Mouse (Mus musculus): ENCODE data around the gene Olfr680-ps1. TPM values are rescaled to one million over a fixed set of nuclear protein-coding genes. Genes with fewer than 3 reads are reported as not detected.
"Not testable (repeated sequence)": the region's sequence is repeated elsewhere in the genome, so short reads cannot be mapped to it uniquely, and the experiment has no call there.

Olfr680-ps1 gene
- not detected in 2 replicates for polyA plus RNA-seq (2012; ENCODE audit: insufficient read depth, insufficient read length, low replicate concordance, missing spikeins)

- not testable (repeated sequence) for H3K4me3 ChIP-seq (ENCODE audit: insufficient read depth, low read depth, low read length); H3K4me1 ChIP-seq (ENCODE audit: control insufficient read depth, insufficient read depth, low read length); H3K27ac ChIP-seq (ENCODE audit: insufficient read depth, low read depth, low read length)
Observed at GRCm38 (mm10) chr7:105092717-105093116, at the start of gene Olfr680-ps1. Gene Olfr680-ps1, minus strand, starts transcription at chr7:105092817.

GRCm38 (mm10) chr7:105141275-105141674 lies 48.7 kb upstream of the Olfr680-ps1 start:
- Histone ChIP-seq H3K27ac (ENCODE audit: insufficient read depth, low read depth, low read length) (no peak overlapping the region), H3K4me1 (ENCODE audit: control insufficient read depth, insufficient read depth, low read length) (no peaks in the 10 kb centered on the region), H3K4me3 (ENCODE audit: insufficient read depth, low read depth, low read length) (no peak overlapping the region)
- no peak for TF ChIP-seq POLR2A (IDR thresholded peaks at IDR 0.05; ENCODE audit: insufficient read depth, low read depth, low read length)
- TF ChIP-seq CTCF (IDR thresholded peaks at IDR 0.05; ENCODE audit: insufficient read depth, low read depth, low read length), result no peak
- 83% methylated on average over 2 of the region's 2 CpGs for WGBS

- Histone ChIP-seq H3K4me3 (ENCODE audit: insufficient read depth, low read depth, low read length) (no peak within 1 kb of the TSS), H3K27ac (ENCODE audit: insufficient read depth, low read depth, low read length) (no peak within 1 kb of the TSS), H3K4me1 (ENCODE audit: control insufficient read depth, insufficient read depth, low read length) (no peaks in the 10 kb centered on the region)
- no peak for TF ChIP-seq CTCF (IDR thresholded peaks at IDR 0.05; ENCODE audit: insufficient read depth, low read depth, low read length)
- TF ChIP-seq POLR2A (IDR thresholded peaks at IDR 0.05; ENCODE audit: insufficient read depth, low read depth, low read length), result no peak
Observed at GRCm38 (mm10) chr7:105116536-105116935, 23.9 kb upstream of the Olfr680-ps1 start, which contains the start of gene Olfr681. Gene Olfr681, plus strand, starts transcription at chr7:105116836.

- H3K4me3 ChIP-seq (ENCODE audit: insufficient read depth, low read depth, low read length), result no peak within 1 kb of the TSS
- no peak for TF ChIP-seq CTCF (IDR thresholded peaks at IDR 0.05; ENCODE audit: insufficient read depth, low read depth, low read length)
- TF ChIP-seq POLR2A (IDR thresholded peaks at IDR 0.05; ENCODE audit: insufficient read depth, low read depth, low read length), result no peak
- no peak within 1 kb of the TSS for H3K27ac ChIP-seq (ENCODE audit: insufficient read depth, low read depth, low read length)
- no peaks in the 10 kb centered on the region for H3K4me1 ChIP-seq (ENCODE audit: control insufficient read depth, insufficient read depth, low read length)
- 56% methylated on average over 1 of the region's 1 CpGs for WGBS
Observed at GRCm38 (mm10) chr7:105080905-105081304, 11.7 kb downstream of the Olfr680-ps1 start, which contains the start of gene Olfr679. Gene Olfr679, plus strand, starts transcription at chr7:105081205.

GRCm38 (mm10) chr7:105064175-105064574 lies 28.4 kb downstream of the Olfr680-ps1 start, which contains the start of gene Olfr678:
Gene Olfr678, plus strand, starts transcription at chr7:105064475.
- Histone ChIP-seq H3K27ac (ENCODE audit: insufficient read depth, low read depth, low read length) (no peak within 1 kb of the TSS), H3K4me1 (ENCODE audit: control insufficient read depth, insufficient read depth, low read length) (no peaks in the 10 kb centered on the region), H3K4me3 (ENCODE audit: insufficient read depth, low read depth, low read length) (no peak within 1 kb of the TSS)
- WGBS, result 88% methylated on average over 1 of the region's 1 CpGs
- no peak for TF ChIP-seq POLR2A (IDR thresholded peaks at IDR 0.05; ENCODE audit: insufficient read depth, low read depth, low read length)

GRCm38 (mm10) chr7:105058951-105059350 lies 33.7 kb downstream of the Olfr680-ps1 start:
- Histone ChIP-seq H3K4me1 (ENCODE audit: control insufficient read depth, insufficient read depth, low read length) (no peaks in the 10 kb centered on the region), H3K4me3 (ENCODE audit: insufficient read depth, low read depth, low read length) (no peak overlapping the region), H3K27ac (ENCODE audit: insufficient read depth, low read depth, low read length) (no peak overlapping the region)
- TF ChIP-seq POLR2A (IDR thresholded peaks at IDR 0.05; ENCODE audit: insufficient read depth, low read depth, low read length), result no peak
- TF ChIP-seq CTCF (IDR thresholded peaks at IDR 0.05; ENCODE audit: insufficient read depth, low read depth, low read length), result no peak

Other genes starting within 250 kb of the Olfr680-ps1 start
- not detected in 2 replicates for gene Usp17la, start 235.8 kb downstream of the Olfr680-ps1 start, polyA plus RNA-seq (2012; ENCODE audit: insufficient read depth, insufficient read length, low replicate concordance, missing spikeins)
- not detected in 2 replicates for gene Olfr665, start 214.8 kb downstream of the Olfr680-ps1 start, polyA plus RNA-seq (2012; ENCODE audit: insufficient read depth, insufficient read length, low replicate concordance, missing spikeins)
- not detected in 2 replicates for gene Olfr666, start 196.9 kb downstream of the Olfr680-ps1 start, polyA plus RNA-seq (2012; ENCODE audit: insufficient read depth, insufficient read length, low replicate concordance, missing spikeins)
- gene Olfr667, start 171.3 kb downstream of the Olfr680-ps1 start, polyA plus RNA-seq (2012; ENCODE audit: insufficient read depth, insufficient read length, low replicate concordance, missing spikeins), result not detected in 2 replicates
- not detected in 2 replicates for gene Olfr668, start 164.8 kb downstream of the Olfr680-ps1 start, polyA plus RNA-seq (2012; ENCODE audit: insufficient read depth, insufficient read length, low replicate concordance, missing spikeins)
- gene Olfr669, start 158.6 kb downstream of the Olfr680-ps1 start, polyA plus RNA-seq (2012; ENCODE audit: insufficient read depth, insufficient read length, low replicate concordance, missing spikeins), result not detected in 2 replicates
- not detected in 2 replicates for gene Olfr670, start 130.2 kb downstream of the Olfr680-ps1 start, polyA plus RNA-seq (2012; ENCODE audit: insufficient read depth, insufficient read length, low replicate concordance, missing spikeins)
- not detected in 2 replicates for gene Olfr671, start 113.7 kb downstream of the Olfr680-ps1 start, polyA plus RNA-seq (2012; ENCODE audit: insufficient read depth, insufficient read length, low replicate concordance, missing spikeins)
- gene Olfr672, start 90.8 kb downstream of the Olfr680-ps1 start, polyA plus RNA-seq (2012; ENCODE audit: insufficient read depth, insufficient read length, low replicate concordance, missing spikeins), result not detected in 2 replicates
- not detected in 2 replicates for gene Olfr675, start 64.4 kb downstream of the Olfr680-ps1 start, polyA plus RNA-seq (2012; ENCODE audit: insufficient read depth, insufficient read length, low replicate concordance, missing spikeins)
- gene Olfr676, start 60.1 kb downstream of the Olfr680-ps1 start, polyA plus RNA-seq (2012; ENCODE audit: insufficient read depth, insufficient read length, low replicate concordance, missing spikeins), result not detected in 2 replicates
- not detected in 2 replicates for gene Olfr677, start 41.4 kb downstream of the Olfr680-ps1 start, polyA plus RNA-seq (2012; ENCODE audit: insufficient read depth, insufficient read length, low replicate concordance, missing spikeins)
- gene Olfr678, start 28.3 kb downstream of the Olfr680-ps1 start, polyA plus RNA-seq (2012; ENCODE audit: insufficient read depth, insufficient read length, low replicate concordance, missing spikeins), result not detected in 2 replicates
- gene Olfr679, start 11.6 kb downstream of the Olfr680-ps1 start, polyA plus RNA-seq (2012; ENCODE audit: insufficient read depth, insufficient read length, low replicate concordance, missing spikeins), result not detected in 2 replicates
- not detected in 2 replicates for gene Olfr681, start 24.0 kb upstream of the Olfr680-ps1 start, polyA plus RNA-seq (2012; ENCODE audit: insufficient read depth, insufficient read length, low replicate concordance, missing spikeins)
- gene Olfr683, start 54.2 kb upstream of the Olfr680-ps1 start, polyA plus RNA-seq (2012; ENCODE audit: insufficient read depth, insufficient read length, low replicate concordance, missing spikeins), result not detected in 2 replicates
- gene Olfr684, start 70.8 kb upstream of the Olfr680-ps1 start, polyA plus RNA-seq (2012; ENCODE audit: insufficient read depth, insufficient read length, low replicate concordance, missing spikeins), result not detected in 2 replicates
- gene Olfr685, start 93.2 kb upstream of the Olfr680-ps1 start, polyA plus RNA-seq (2012; ENCODE audit: insufficient read depth, insufficient read length, low replicate concordance, missing spikeins), result not detected in 2 replicates
- gene Olfr686, start 114.7 kb upstream of the Olfr680-ps1 start, polyA plus RNA-seq (2012; ENCODE audit: insufficient read depth, insufficient read length, low replicate concordance, missing spikeins), result not detected in 2 replicates
- not detected in 2 replicates for gene Olfr688, start 195.3 kb upstream of the Olfr680-ps1 start, polyA plus RNA-seq (2012; ENCODE audit: insufficient read depth, insufficient read length, low replicate concordance, missing spikeins)
- gene Olfr689, start 218.3 kb upstream of the Olfr680-ps1 start, polyA plus RNA-seq (2012; ENCODE audit: insufficient read depth, insufficient read length, low replicate concordance, missing spikeins), result not detected in 2 replicates
- not detected in 2 replicates for gene Olfr690, start 241.3 kb upstream of the Olfr680-ps1 start, polyA plus RNA-seq (2012; ENCODE audit: insufficient read depth, insufficient read length, low replicate concordance, missing spikeins)
- gene Olfr691, start 249.5 kb upstream of the Olfr680-ps1 start, polyA plus RNA-seq (2012; ENCODE audit: insufficient read depth, insufficient read length, low replicate concordance, missing spikeins), result not detected in 2 replicates